Mouse (Mus musculus) leukemia stem cell, adult 10-12 weeks (primary cell): Measurements from ENCODE around the gene Olfr54. TPM values are rescaled to one million over a fixed set of nuclear protein-coding genes. Genes with fewer than 3 reads are reported as not detected.

ENCODE experiments used
- polyA plus RNA-seq: library from polyadenylated mRNA; stranded (reverse); fragments of >175 nt; gene quantifications from 2 replicates; pipeline ENCODE4 v1.2.3, GENCODE M21; 2012; ENCODE audit warnings: low replicate concordance

The Olfr54 gene
- polyA plus RNA-seq = not detected in 2 replicates

GRCm38 (mm10) chr11:51013936-51014335 is at the start of gene Olfr54:
Gene Olfr54, plus strand, starts transcription at chr11:51014236.

GRCm38 (mm10) chr11:50966230-50966629 is 47.8 kb upstream of the Olfr54 start, which contains the start of gene Olfr1378:
Gene Olfr1378, plus strand, starts transcription at chr11:50966530.

GRCm38 (mm10) chr11:50981667-50982066 is 32.4 kb upstream of the Olfr54 start, which contains the start of gene Olfr1377:
Gene Olfr1377, plus strand, starts transcription at chr11:50981967.

GRCm38 (mm10) chr11:51003296-51003695 is 10.7 kb upstream of the Olfr54 start, which contains the start of gene Olfr51:
Gene Olfr51, plus strand, starts transcription at chr11:51003596.

GRCm38 (mm10) chr11:51047809-51048208 is 33.8 kb downstream of the Olfr54 start, which contains the start of gene Olfr1375:
Gene Olfr1375, plus strand, starts transcription at chr11:51048109.

GRCm38 (mm10) chr11:51059151-51059571 is 45.1 kb downstream of the Olfr54 start, which contains the start of gene Zfp354a:
Gene Zfp354a, plus strand, starts transcription at chr11:51059257.

Other genes with a start within 250 kb of the Olfr54 start
- gene Zfp354c, start 186.5 kb upstream of the Olfr54 start, polyA plus RNA-seq = 0.10 TPM in 1 of 2 replicates, not detected in the other
- gene Zfp879, start 172.7 kb upstream of the Olfr54 start, polyA plus RNA-seq = 0.16 TPM in 1 of 2 replicates, not detected in the other
- gene Grm6, start 163.6 kb upstream of the Olfr54 start, polyA plus RNA-seq = 0.28 and 0.30 TPM in 2 replicates
- not detected in 2 replicates for gene Zfp454, start 126.6 kb upstream of the Olfr54 start, polyA plus RNA-seq
- gene Zfp2, start 98.1 kb upstream of the Olfr54 start, polyA plus RNA-seq = not detected in 2 replicates
- gene Zfp354b, start 82.6 kb upstream of the Olfr54 start, polyA plus RNA-seq = not detected in 2 replicates
- not detected in 2 replicates for gene 4933414I15Rik, start 70.5 kb upstream of the Olfr54 start, polyA plus RNA-seq
- not detected in 2 replicates for gene Prop1, start 60.5 kb upstream of the Olfr54 start, polyA plus RNA-seq
- not detected in 2 replicates for gene Olfr1378, start 47.7 kb upstream of the Olfr54 start, polyA plus RNA-seq
- gene Olfr1377, start 32.3 kb upstream of the Olfr54 start, polyA plus RNA-seq = not detected in 2 replicates
- not detected in 2 replicates for gene Olfr51, start 10.6 kb upstream of the Olfr54 start, polyA plus RNA-seq
- not detected in 2 replicates for gene Olfr1375, start 33.9 kb downstream of the Olfr54 start, polyA plus RNA-seq
- not detected in 2 replicates for gene Zfp354a, start 45.0 kb downstream of the Olfr54 start, polyA plus RNA-seq
- not detected in 2 replicates for gene Gm12569, start 206.2 kb downstream of the Olfr54 start, polyA plus RNA-seq
- 0.64 and 1.9 TPM in 2 replicates for gene Clk4, start 247.5 kb downstream of the Olfr54 start, polyA plus RNA-seq
- not detected in 2 replicates for gene BC049762, start 248.8 kb downstream of the Olfr54 start, polyA plus RNA-seq